Mouse (Mus musculus) neural tube, embryonic 14.5 days (tissue): Measurements from ENCODE around the gene Reep6. TPM values are rescaled to one million over a fixed set of nuclear protein-coding genes. Genes with fewer than 3 reads are reported as not detected.
A peak's percentile ranks its signal among the peaks of the same experiment; 100 is the strongest.

Experiments used
- ATAC-seq: fragments of 200-750 bp; cut with Nextera tagmentation; 2 replicates; pipeline ENCODE4 v1.8.0; 2017; ENCODE audit warnings: low read depth, mild to moderate bottlenecking, moderate TSS enrichment, moderate library complexity
- H3K27ac ChIP-seq: fragments of 300-500 bp; sonication (generic); 2 replicates; pipeline ENCODE4 v1.5.1; 2014; ENCODE audit warnings: low read depth, mild to moderate bottlenecking, control low read depth, low read length, moderate library complexity, mixed read lengths
- H3K27me3 ChIP-seq: fragments of 300-500 bp; sonication (generic); 2 replicates; pipeline ENCODE4 v1.6.1; 2014; ENCODE audit warnings: low read length; ENCODE audit not compliant: control insufficient read depth, insufficient read depth
- H3K36me3 ChIP-seq: fragments of 300-500 bp; sonication (generic); 2 replicates; pipeline ENCODE4 v1.6.1; 2014; ENCODE audit warnings: low read length, mixed read lengths; ENCODE audit not compliant: control insufficient read depth, insufficient read depth
- H3K4me1 ChIP-seq: fragments of 300-500 bp; sonication (generic); 2 replicates; pipeline ENCODE4 v1.6.1; 2014; ENCODE audit warnings: low read length; ENCODE audit not compliant: control insufficient read depth, insufficient read depth
- H3K4me2 ChIP-seq: fragments of 300-500 bp; sonication (generic); 2 replicates; pipeline ENCODE4 v1.6.1; 2014; ENCODE audit warnings: mild to moderate bottlenecking, low read depth, low read length, control low read depth
- H3K4me3 ChIP-seq: fragments of 300-500 bp; sonication (generic); 2 replicates; pipeline ENCODE4 v1.5.1; 2014; ENCODE audit warnings: low read depth, low read length, control low read depth, mixed read lengths
- H3K9ac ChIP-seq: fragments of 300-500 bp; sonication (generic); replicated peaks from 2 replicates; pipeline ENCODE4 v1.6.1; 2014; ENCODE audit warnings: low read depth, mild to moderate bottlenecking, control low read depth, low read length, mixed read lengths
- H3K9me3 ChIP-seq: fragments of 300-500 bp; sonication (generic); 2 replicates; pipeline ENCODE4 v1.6.1; 2016; ENCODE audit warnings: low read length; ENCODE audit not compliant: control insufficient read depth
- WGBS: fragments of 180-500 bp; shearing (Covaris S2); extraction: QIAGEN DNeasy Blood & Tissue Kit; methylation state at CpG from one replicate; pipeline ENCODE4 v1.1.7; 2014; 5-methylcytosine and 5-hydroxymethylcytosine counted together
- microRNA-seq: library from miRNA; unstranded; fragments of <30 nt; microRNA quantifications from one replicate; pipeline ENCODE4, GENCODE M21; 2016
- polyA plus RNA-seq: library from polyadenylated mRNA; unstranded; fragments of >200 nt; fragmentation: Nextera tagmentation; extraction: Ambion mirVana; gene quantifications from 2 replicates; pipeline ENCODE4 v1.2.1, GENCODE M21; 2014

Reep6 gene
- polyA plus RNA-seq, 1 experiment from 2014 or later: 5.4 TPM

- Histone ChIP-seq H3K4me3 (no peak overlapping the region; the same call in 1 of the 2 replicates), H3K4me1 (peaks cover 25% of the 10 kb centered on the region), H3K36me3 (peaks cover 48% of the 10 kb centered on the region), H3K9ac (peak overlapping the region; percentile 100), H3K27me3 (peaks cover 2% of the 10 kb centered on the region; the same call in 1 of the 2 replicates), H3K4me2 (peak overlapping the region; percentile 99), H3K9me3 (no peaks in the 10 kb centered on the region), H3K27ac (no peak overlapping the region)
- 85% methylated on average over 7 of the region's 7 CpGs for WGBS
- ATAC-seq: no peak
Observed at GRCm38 (mm10) chr10:80382641-80383365, 53.0 kb downstream of the Reep6 start.

GRCm38 (mm10) chr10:80383431-80383830 is 53.7 kb downstream of the Reep6 start:
- H3K4me1 ChIP-seq: peaks cover 31% of the 10 kb centered on the region
- WGBS: 58% methylated on average over 4 of the region's 4 CpGs
- H3K4me3 ChIP-seq: peak overlapping the region; percentile 93; the same call in 1 of the 2 replicates
- H3K9ac ChIP-seq: peak overlapping the region; percentile 100
- no peak overlapping the region for H3K27ac ChIP-seq
- no peaks in the 10 kb centered on the region for H3K9me3 ChIP-seq
- peak overlapping the region; percentile 99 for H3K4me2 ChIP-seq
- H3K27me3 ChIP-seq: peaks cover 2% of the 10 kb centered on the region; the same call in 1 of the 2 replicates
- H3K36me3 ChIP-seq: peaks cover 48% of the 10 kb centered on the region
- no peak for ATAC-seq

- Histone ChIP-seq H3K9ac (peak overlapping the region; percentile 100), H3K4me2 (peak overlapping the region; percentile 99), H3K4me1 (peaks cover 33% of the 10 kb centered on the region), H3K4me3 (peak overlapping the region; percentile 93), H3K9me3 (no peaks in the 10 kb centered on the region), H3K27ac (no peak overlapping the region), H3K27me3 (peaks cover 2% of the 10 kb centered on the region; the same call in 1 of the 2 replicates), H3K36me3 (peaks cover 47% of the 10 kb centered on the region)
- ATAC-seq: no peak
- WGBS: 89% methylated on average over 4 of the region's 4 CpGs
Observed at GRCm38 (mm10) chr10:80384115-80384639, 54.4 kb downstream of the Reep6 start.

- Histone ChIP-seq H3K4me1 (peaks cover 33% of the 10 kb centered on the region), H3K36me3 (peaks cover 42% of the 10 kb centered on the region), H3K9me3 (no peaks in the 10 kb centered on the region), H3K27ac (peak overlapping the region; percentile 97), H3K4me2 (peak overlapping the region; percentile 99), H3K27me3 (peaks cover 2% of the 10 kb centered on the region; the same call in 1 of the 2 replicates), H3K4me3 (peak overlapping the region; percentile 93), H3K9ac (peak overlapping the region; percentile 100)
- 54% methylated on average over 7 of the region's 7 CpGs for WGBS
- ATAC-seq: no peak
Observed at GRCm38 (mm10) chr10:80384709-80385108, 55.0 kb downstream of the Reep6 start.

GRCm38 (mm10) chr10:80385310-80385709 is 55.6 kb downstream of the Reep6 start:
- 6% methylated on average over 7 of the region's 7 CpGs for WGBS
- no peak for ATAC-seq
- peak overlapping the region; percentile 97 for H3K27ac ChIP-seq
- H3K4me3 ChIP-seq: peak overlapping the region; percentile 93
- H3K36me3 ChIP-seq: peaks cover 37% of the 10 kb centered on the region
- peaks cover 33% of the 10 kb centered on the region for H3K4me1 ChIP-seq
- H3K27me3 ChIP-seq: peaks cover 2% of the 10 kb centered on the region; the same call in 1 of the 2 replicates
- H3K9me3 ChIP-seq: no peaks in the 10 kb centered on the region
- H3K9ac ChIP-seq: peak overlapping the region; percentile 100
- peak overlapping the region; percentile 99 for H3K4me2 ChIP-seq

Small RNA genes within 50 kb of the gene (microRNA-seq; reads per million reads assigned to microRNA genes)
- gene Gm22721: not detected

Other genes with a start within 250 kb of the Reep6 start
- gene Sbno2, start 224.4 kb upstream of the Reep6 start, polyA plus RNA-seq: 12.9 and 13.3 TPM in 2 replicates
- 21.3 and 26.0 TPM in 2 replicates for gene Stk11, start 214.2 kb upstream of the Reep6 start, polyA plus RNA-seq
- 472 and 519 TPM in 2 replicates for gene Atp5d, start 191.3 kb upstream of the Reep6 start, polyA plus RNA-seq
- 82.2 and 101 TPM in 2 replicates for gene Cbarp, start 189.1 kb upstream of the Reep6 start, polyA plus RNA-seq
- gene Midn, start 181.7 kb upstream of the Reep6 start, polyA plus RNA-seq: 38.8 and 39.8 TPM in 2 replicates
- gene Cirbp, start 164.0 kb upstream of the Reep6 start, polyA plus RNA-seq: 249 and 286 TPM in 2 replicates
- 6.4 and 7.8 TPM in 2 replicates for gene 1600002K03Rik, start 157.0 kb upstream of the Reep6 start, polyA plus RNA-seq
- gene Efna2, start 150.5 kb upstream of the Reep6 start, polyA plus RNA-seq: 24.0 and 25.9 TPM in 2 replicates
- 35.0 and 37.4 TPM in 2 replicates for gene Mum1, start 103.5 kb upstream of the Reep6 start, polyA plus RNA-seq
- 309 and 366 TPM in 2 replicates for gene Ndufs7, start 80.8 kb upstream of the Reep6 start, polyA plus RNA-seq
- gene Gamt, start 68.9 kb upstream of the Reep6 start, polyA plus RNA-seq: 18.6 and 25.8 TPM in 2 replicates
- 37.5 and 39.8 TPM in 2 replicates for gene Dazap1, start 68.5 kb upstream of the Reep6 start, polyA plus RNA-seq
- 537 and 599 TPM in 2 replicates for gene Rps15, start 37.5 kb upstream of the Reep6 start, polyA plus RNA-seq
- 169 and 231 TPM in 2 replicates for gene Apc2, start 34.0 kb upstream of the Reep6 start, polyA plus RNA-seq
- 21.3 and 23.8 TPM in 2 replicates for gene 2310011J03Rik, start 9.4 kb upstream of the Reep6 start, polyA plus RNA-seq
- gene Pcsk4, start 455 bp upstream of the Reep6 start, polyA plus RNA-seq: 4.9 and 5.1 TPM in 2 replicates
- 0.09 and 2.5 TPM in 2 replicates for gene Adamtsl5, start 18.5 kb downstream of the Reep6 start, polyA plus RNA-seq
- 2.4 and 3.4 TPM in 2 replicates for gene Plk5, start 26.5 kb downstream of the Reep6 start, polyA plus RNA-seq
- gene Mex3d, start 57.7 kb downstream of the Reep6 start, polyA plus RNA-seq: 11.5 and 12.2 TPM in 2 replicates
- 162 and 166 TPM in 2 replicates for gene Mbd3, start 69.6 kb downstream of the Reep6 start, polyA plus RNA-seq
- 674 and 791 TPM in 2 replicates for gene Uqcr11, start 76.9 kb downstream of the Reep6 start, polyA plus RNA-seq
- 30.4 and 42.1 TPM in 2 replicates for gene Tcf3, start 103.7 kb downstream of the Reep6 start, polyA plus RNA-seq
- gene Onecut3, start 164.9 kb downstream of the Reep6 start, polyA plus RNA-seq: 1.4 and 1.5 TPM in 2 replicates
- gene Atp8b3, start 209.2 kb downstream of the Reep6 start, polyA plus RNA-seq: 0.79 and 1.5 TPM in 2 replicates
- 30.6 and 30.7 TPM in 2 replicates for gene Rexo1, start 231.6 kb downstream of the Reep6 start, polyA plus RNA-seq
- 3.5 and 4.8 TPM in 2 replicates for gene Klf16, start 247.4 kb downstream of the Reep6 start, polyA plus RNA-seq